Mouse (Mus musculus) midbrain, embryonic 11.5 days (tissue): ENCODE measurements around the gene Npvf. TPM values are rescaled to one million over a fixed set of nuclear protein-coding genes. Genes with fewer than 3 reads are reported as not detected.

Source experiments
- ATAC-seq: fragments of 200-750 bp; cut with Nextera tagmentation; 2 replicates; pipeline ENCODE4 v1.8.0; 2017; ENCODE audit warnings: moderate TSS enrichment, moderate library complexity; ENCODE audit not compliant: low FRiP score
- DNase-seq: peaks from one replicate; pipeline ENCODE4 v3.0.0; 2015; ENCODE audit warnings: low spot score; ENCODE audit errors: missing footprints
- H3K27ac ChIP-seq: fragments of 300-500 bp; sonication (generic); 2 replicates; pipeline ENCODE4 v1.5.1; 2014; ENCODE audit warnings: low read depth, low read length
- H3K27me3 ChIP-seq: fragments of 300-500 bp; sonication (generic); 2 replicates; pipeline ENCODE4 v1.6.1; 2014; ENCODE audit warnings: mild to moderate bottlenecking, low read length, moderate library complexity, mixed read lengths; ENCODE audit not compliant: control insufficient read depth, insufficient read depth
- H3K36me3 ChIP-seq: fragments of 300-500 bp; sonication (generic); 2 replicates; pipeline ENCODE4 v1.6.1; 2014; ENCODE audit warnings: mild to moderate bottlenecking, low read length, moderate library complexity, mixed read lengths; ENCODE audit not compliant: control insufficient read depth, insufficient read depth
- H3K4me1 ChIP-seq: fragments of 300-500 bp; sonication (generic); 2 replicates; pipeline ENCODE4 v1.6.1; 2014; ENCODE audit warnings: low read length; ENCODE audit not compliant: control insufficient read depth, insufficient read depth
- H3K4me2 ChIP-seq: fragments of 300-500 bp; sonication (generic); 2 replicates; pipeline ENCODE4 v1.6.1; 2014; ENCODE audit warnings: mild to moderate bottlenecking, moderate library complexity
- H3K4me3 ChIP-seq: fragments of 300-500 bp; sonication (generic); 2 replicates; pipeline ENCODE4 v1.5.1; 2014; ENCODE audit warnings: low read depth, low read length
- H3K9ac ChIP-seq: fragments of 300-500 bp; sonication (generic); 2 replicates; pipeline ENCODE4 v1.6.1; 2014; ENCODE audit warnings: low read length
- H3K9me3 ChIP-seq: fragments of 300-500 bp; sonication (generic); 2 replicates; pipeline ENCODE4 v1.6.1; 2016; ENCODE audit warnings: low read length; ENCODE audit not compliant: control insufficient read depth
- WGBS: fragments of 180-500 bp; shearing (Covaris S2); extraction: QIAGEN DNeasy Blood & Tissue Kit; methylation state at CpG from one replicate; pipeline ENCODE4 v1.1.7; 2014; 5-methylcytosine and 5-hydroxymethylcytosine counted together
- polyA plus RNA-seq: library from polyadenylated mRNA; unstranded; fragments of >200 nt; fragmentation: Nextera tagmentation; extraction: Ambion mirVana; gene quantifications from 2 replicates; pipeline ENCODE4 v1.2.1, GENCODE M21; 2014

The Npvf gene
- polyA plus RNA-seq, 1 experiment from 2014 or later, result not detected

DNA sequence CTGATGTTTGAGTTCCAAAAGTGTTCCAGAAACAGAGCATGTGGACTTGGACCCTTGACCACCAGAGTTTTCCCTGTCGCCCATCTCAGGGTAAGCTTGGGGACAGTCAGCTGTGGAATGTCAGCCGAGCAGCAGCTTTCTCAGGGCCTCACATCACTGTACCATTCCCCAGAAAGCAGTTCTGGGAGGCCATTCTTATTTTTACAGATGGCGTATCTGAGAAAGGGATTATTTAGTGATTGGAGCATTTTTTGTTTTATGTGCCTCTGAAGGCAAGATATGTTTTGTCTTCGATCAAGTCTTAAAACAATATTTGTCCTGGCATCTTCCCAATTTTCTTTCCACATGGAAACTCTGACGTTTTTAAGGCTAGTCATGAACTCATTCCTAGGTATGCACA lies 12.7 kb upstream of the Npvf start:
- WGBS, result 86% methylated on average over 5 of the region's 5 CpGs
- Histone ChIP-seq H3K36me3 (no peaks in the 10 kb centered on the region), H3K4me2 (no peak overlapping the region), H3K27me3 (no peaks in the 10 kb centered on the region), H3K4me1 (no peaks in the 10 kb centered on the region), H3K9me3 (no peaks in the 10 kb centered on the region), H3K9ac (no peak overlapping the region), H3K27ac (no peak overlapping the region), H3K4me3 (no peak overlapping the region)
- ATAC-seq, result no peak
- peak; percentile 74 for DNase-seq

- no peak overlapping the region for H3K4me3 ChIP-seq
- H3K9ac ChIP-seq, result no peak overlapping the region
- ATAC-seq (no peak), DNase-seq (no peak)
- H3K27me3 ChIP-seq, result no peaks in the 10 kb centered on the region
- H3K36me3 ChIP-seq, result no peaks in the 10 kb centered on the region
- H3K9me3 ChIP-seq, result no peaks in the 10 kb centered on the region
- no peak overlapping the region for H3K27ac ChIP-seq
- H3K4me1 ChIP-seq, result no peaks in the 10 kb centered on the region
- H3K4me2 ChIP-seq, result no peak overlapping the region
- WGBS, result 83% methylated on average over 3 of the region's 3 CpGs
These were observed 10.8 kb upstream of the Npvf start for GRCm38 (mm10) chr6:50665020-50665419.

- DNase-seq (no peak), ATAC-seq (no peak)
- H3K9me3 ChIP-seq, result no peaks in the 10 kb centered on the region
- no peak overlapping the region for H3K9ac ChIP-seq
- H3K27me3 ChIP-seq, result no peaks in the 10 kb centered on the region
- no peak overlapping the region for H3K4me2 ChIP-seq
- H3K27ac ChIP-seq, result no peak overlapping the region
- H3K4me1 ChIP-seq, result no peaks in the 10 kb centered on the region
- WGBS, result 91% methylated on average over 3 of the region's 3 CpGs
- H3K36me3 ChIP-seq, result no peaks in the 10 kb centered on the region
- no peak overlapping the region for H3K4me3 ChIP-seq
These were observed 10.0 kb upstream of the Npvf start for GRCm38 (mm10) chr6:50664193-50664592.

DNA sequence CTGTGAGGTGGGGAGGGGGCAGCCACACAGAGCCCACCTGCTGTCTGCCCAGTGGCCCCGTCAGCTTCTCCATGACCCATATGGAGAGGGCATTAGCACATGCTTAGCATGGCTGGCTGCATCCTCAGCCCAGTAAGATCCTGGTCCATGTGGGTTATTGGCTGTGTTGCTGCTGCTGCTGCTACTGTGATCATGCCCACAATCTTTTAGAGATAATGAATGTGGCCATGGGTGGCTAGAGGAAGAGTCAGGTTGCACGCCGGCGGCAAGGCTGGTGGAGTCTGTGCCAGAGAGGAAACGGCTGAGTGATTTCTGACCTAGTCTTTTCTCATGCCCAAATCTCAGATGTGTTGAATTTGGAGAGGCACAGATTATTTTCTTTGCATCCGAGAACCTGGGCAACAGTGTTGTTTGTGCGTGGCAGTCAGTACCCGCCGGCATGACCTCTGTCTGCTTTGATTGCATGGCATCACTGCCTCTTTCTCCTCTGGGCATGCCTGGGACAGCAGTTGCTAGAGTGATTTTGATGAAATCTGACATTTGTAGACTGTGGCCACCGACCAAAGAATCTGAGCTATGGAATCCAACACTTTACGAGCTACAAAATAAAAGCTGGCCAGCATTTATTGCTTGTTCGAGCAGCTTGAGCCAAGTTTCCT lies 8.8 kb upstream of the Npvf start:
- ATAC-seq (no peak), DNase-seq (no peak)
- no peaks in the 10 kb centered on the region for H3K36me3 ChIP-seq
- H3K9ac ChIP-seq, result no peak overlapping the region
- no peak overlapping the region for H3K4me2 ChIP-seq
- no peaks in the 10 kb centered on the region for H3K9me3 ChIP-seq
- WGBS, result 75% methylated on average over 12 of the region's 12 CpGs
- no peak overlapping the region for H3K27ac ChIP-seq
- no peak overlapping the region for H3K4me3 ChIP-seq
- H3K4me1 ChIP-seq, result no peaks in the 10 kb centered on the region
- no peaks in the 10 kb centered on the region for H3K27me3 ChIP-seq

- Histone ChIP-seq H3K9ac (no peak overlapping the region), H3K4me3 (no peak overlapping the region), H3K9me3 (no peaks in the 10 kb centered on the region), H3K27me3 (no peaks in the 10 kb centered on the region), H3K27ac (no peak overlapping the region), H3K36me3 (no peaks in the 10 kb centered on the region), H3K4me2 (no peak overlapping the region), H3K4me1 (no peaks in the 10 kb centered on the region)
- DNase-seq (no peak), ATAC-seq (no peak)
- WGBS, result 71% methylated on average over 7 of the region's 7 CpGs
These were observed 7.5 kb upstream of the Npvf start for GRCm38 (mm10) chr6:50661729-50662128.

GRCm38 (mm10) chr6:50658466-50658865 lies 4.2 kb upstream of the Npvf start:
- ATAC-seq (no peak), DNase-seq (no peak)
- Histone ChIP-seq H3K27ac (no peak overlapping the region), H3K9ac (no peak overlapping the region), H3K36me3 (no peaks in the 10 kb centered on the region), H3K4me2 (no peak overlapping the region), H3K9me3 (no peaks in the 10 kb centered on the region), H3K27me3 (no peaks in the 10 kb centered on the region), H3K4me1 (no peaks in the 10 kb centered on the region), H3K4me3 (no peak overlapping the region)
- whole genome bisulfite sequencing, result 85% methylated on average over 3 of the region's 3 CpGs

DNA sequence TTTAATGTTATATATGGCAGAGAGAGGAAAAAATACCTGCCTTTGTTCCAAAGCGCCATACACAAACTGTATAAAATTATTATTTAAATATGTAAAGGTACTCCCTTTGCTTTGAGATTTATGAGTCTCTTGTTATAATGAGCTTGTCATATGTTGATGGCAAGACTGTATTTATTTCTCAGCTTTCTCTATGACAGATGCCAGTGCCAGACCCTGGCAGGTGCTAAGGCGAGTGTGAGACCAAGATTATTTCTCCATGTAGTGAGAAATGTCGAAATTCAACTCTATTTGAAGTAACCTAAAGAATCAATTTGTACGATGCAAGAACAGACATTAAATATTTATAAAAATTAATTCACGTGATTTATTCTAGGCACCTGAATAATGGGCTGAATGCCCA lies 3.8 kb upstream of the Npvf start:
- no peak overlapping the region for H3K9ac ChIP-seq
- H3K4me2 ChIP-seq, result no peak overlapping the region
- no peaks in the 10 kb centered on the region for H3K36me3 ChIP-seq
- no peak overlapping the region for H3K27ac ChIP-seq
- ATAC-seq (no peak), DNase-seq (no peak)
- WGBS, result 89% methylated on average over 5 of the region's 5 CpGs
- no peak overlapping the region for H3K4me3 ChIP-seq
- H3K27me3 ChIP-seq, result no peaks in the 10 kb centered on the region
- no peaks in the 10 kb centered on the region for H3K4me1 ChIP-seq
- no peaks in the 10 kb centered on the region for H3K9me3 ChIP-seq

DNA sequence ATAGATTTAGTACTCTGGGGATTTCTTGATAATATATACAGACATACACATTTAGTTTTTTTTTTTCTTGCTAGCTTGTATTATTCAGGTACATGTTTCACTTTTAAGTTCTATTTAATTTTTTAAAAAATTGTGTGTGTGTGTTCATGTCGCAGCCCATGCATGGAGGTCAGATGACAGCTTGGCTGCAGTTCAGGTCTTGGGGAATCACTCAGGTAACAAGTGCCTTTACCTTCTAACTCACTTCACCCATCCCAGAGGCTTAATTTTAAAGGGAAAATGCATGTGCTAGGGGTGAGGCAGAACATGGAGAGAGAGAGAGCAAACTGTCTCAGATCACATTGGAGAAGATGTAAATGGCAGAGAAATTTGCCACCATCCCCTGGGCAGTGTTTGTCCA lies 2.2 kb upstream of the Npvf start:
- H3K36me3 ChIP-seq, result no peaks in the 10 kb centered on the region

GRCm38 (mm10) chr6:50655925-50656324 lies 1.7 kb upstream of the Npvf start:
- no peaks in the 10 kb centered on the region for H3K36me3 ChIP-seq
- H3K4me3 ChIP-seq, result no peak overlapping the region
- H3K4me1 ChIP-seq, result no peaks in the 10 kb centered on the region
- no peaks in the 10 kb centered on the region for H3K9me3 ChIP-seq
- H3K4me2 ChIP-seq, result no peak overlapping the region
- H3K27ac ChIP-seq, result no peak overlapping the region
- 86% methylated on average over 3 of the region's 3 CpGs for WGBS
- ATAC-seq (no peak), DNase-seq (no peak)
- H3K9ac ChIP-seq, result no peak overlapping the region
- no peaks in the 10 kb centered on the region for H3K27me3 ChIP-seq

More for the DNA sequence above, 2.2 kb upstream of the Npvf start:
- no peak for ATAC-seq
- no peaks in the 10 kb centered on the region for H3K4me1 ChIP-seq
- no peak for DNase-seq
- H3K27ac ChIP-seq, result no peak overlapping the region
- H3K4me3 ChIP-seq, result no peak overlapping the region
- no peaks in the 10 kb centered on the region for H3K9me3 ChIP-seq
- no peak overlapping the region for H3K9ac ChIP-seq
- H3K4me2 ChIP-seq, result no peak overlapping the region
- no peaks in the 10 kb centered on the region for H3K27me3 ChIP-seq
- 93% methylated on average over 1 of the region's 1 CpGs for WGBS
